Comparison of ENCODE assay signal across 8 mouse cellular contexts in genomic region chrX:23694588-23694987, GRCm38 (mm10). TPM values are rescaled to one million over a fixed set of nuclear protein-coding genes. Genes with fewer than 3 reads are reported as not detected.
DNase-seq lines count a peak whose midpoint lies in the region; ATAC-seq and TF ChIP-seq lines count a peak whose summit lies in the region.

No protein-coding gene starts in this region.

- peaks cover 12% of the 10 kb centered on the region for H3K27me3 ChIP-seq in megakaryocyte, embryonic 14.5 days (replicated peaks)
- no peaks in the 10 kb centered on the region for H3K27me3 ChIP-seq in intestine, postnatal 0 days (replicated peaks; ENCODE audit: control insufficient read depth, insufficient read depth, low read length)
- H3K27me3 ChIP-seq in stomach, embryonic 14.5 days (ENCODE audit: control insufficient read depth, insufficient read depth, low read length), result no peaks in the 10 kb centered on the region

- peaks cover 2% of the 10 kb centered on the region for H3K36me3 ChIP-seq in megakaryocyte, embryonic 14.5 days (replicated peaks; ENCODE audit: low read length)
- no peaks in the 10 kb centered on the region for H3K36me3 ChIP-seq in intestine, postnatal 0 days (ENCODE audit: control insufficient read depth, insufficient read depth)
- no peaks in the 10 kb centered on the region for H3K36me3 ChIP-seq in stomach, embryonic 14.5 days (ENCODE audit: control insufficient read depth, insufficient read depth, low read length)

- intact Hi-C loops in gastrocnemius, adult 2 months (cut with DNase I), result loop anchor here (10.0 kb wide), 1 partner anchor 70 kb away; no protein-coding TSS in a partner anchor
- intact Hi-C loops in gastrocnemius, postnatal 14 days (cut with DNase I; ENCODE audit: low total_unique reads), result no loop called here

- H3K4me3 ChIP-seq in gastrocnemius, adult 2 months, result peak overlapping the region; percentile 91
- peak overlapping the region; percentile 96 for H3K4me3 ChIP-seq in megakaryocyte, embryonic 14.5 days (replicated peaks)
- peak overlapping the region; percentile 54; the same call in 1 of the 2 replicates for H3K4me3 ChIP-seq in intestine, postnatal 0 days (ENCODE audit: low read depth, low read length)
- H3K4me3 ChIP-seq in stomach, embryonic 14.5 days (ENCODE audit: low read depth, low read length), result peak overlapping the region; percentile 50; the same call in 1 of the 2 replicates

- no peak overlapping the region for H3K9ac ChIP-seq in intestine, postnatal 0 days (ENCODE audit: low read depth, low read length)
- H3K9ac ChIP-seq in stomach, embryonic 14.5 days (replicated peaks; ENCODE audit: low read depth, low read length), result no peak overlapping the region

- no peak for ATAC-seq in megakaryocyte, adult 5-6 weeks (ENCODE audit: poor library complexity, severe bottlenecking)
- no peak for ATAC-seq in intestine, postnatal 0 days
- no peak for ATAC-seq in stomach, embryonic 14.5 days (ENCODE audit: insufficient number of reproducible peaks, insufficient read depth, low FRiP score, low read depth)

- peak overlapping the region; percentile 60 for H3K4me2 ChIP-seq in intestine, postnatal 0 days (replicated peaks; ENCODE audit: low read depth)
- H3K4me2 ChIP-seq in stomach, embryonic 14.5 days (replicated peaks; ENCODE audit: low read depth, low read length), result peak overlapping the region; percentile 43; the same call in 1 of the 2 replicates

- DNase-seq in gastrocnemius, adult 2 months, result no peak
- DNase-seq in gastrocnemius, postnatal 14 days, result no peak
- DNase-seq in right cerebral cortex, postnatal 36 days (ENCODE audit: low spot score in 2 of 2), result no peak
- DNase-seq in gastrocnemius, adult 18-20 months (ENCODE audit: low spot score), result no peak

- 52% methylated on average over 3 of the region's 3 CpGs for WGBS in intestine, postnatal 0 days
- 67% methylated on average over 3 of the region's 3 CpGs for WGBS in stomach, embryonic 14.5 days

- peaks cover 12% of the 10 kb centered on the region; the same call in 1 of the 2 replicates for H3K4me1 ChIP-seq in megakaryocyte, embryonic 14.5 days
- no peaks in the 10 kb centered on the region for H3K4me1 ChIP-seq in intestine, postnatal 0 days (replicated peaks; ENCODE audit: control insufficient read depth, insufficient read depth, low read length)
- H3K4me1 ChIP-seq in stomach, embryonic 14.5 days (ENCODE audit: control insufficient read depth, insufficient read depth, low read length), result no peaks in the 10 kb centered on the region

- H3K27ac ChIP-seq in gastrocnemius, adult 2 months, result peak overlapping the region; percentile 95
- H3K27ac ChIP-seq in intestine, postnatal 0 days (ENCODE audit: low read depth, low read length), result no peak overlapping the region
- H3K27ac ChIP-seq in stomach, embryonic 14.5 days (ENCODE audit: low read length), result no peak overlapping the region

- TF ChIP-seq CTCF in gastrocnemius, adult 2 months (IDR thresholded peaks at IDR 0.05), result no peak
- no peak for TF ChIP-seq CTCF in intestine, postnatal 0 days (IDR thresholded peaks at IDR 0.05; ENCODE audit: low read depth)

- no peaks in the 10 kb centered on the region for H3K9me3 ChIP-seq in megakaryocyte, embryonic 14.5 days
- no peaks in the 10 kb centered on the region for H3K9me3 ChIP-seq in intestine, postnatal 0 days (ENCODE audit: control insufficient read depth)
- no peaks in the 10 kb centered on the region for H3K9me3 ChIP-seq in stomach, embryonic 14.5 days (ENCODE audit: control insufficient read depth, low read depth, low read length)

RNA-seq across cellular contexts. Expression of gene Wdr44, which starts 1.7 kb away (rescaled TPM):
- total RNA-seq in gastrocnemius, adult 2 months (2021), result 10 to 100 TPM; 18.1 to 19.8 TPM
- total RNA-seq in gastrocnemius, postnatal 14 days (2021), result 10 to 100 TPM; 10.5 to 10.8 TPM
- 2.5 and 8.5 TPM in 2 replicates for polyA plus RNA-seq in megakaryocyte, embryonic 14.5 days (2012; ENCODE audit: insufficient read depth, low replicate concordance)
- 25.2 and 37.3 TPM in 2 replicates for total RNA-seq in megakaryocyte, adult 5-6 weeks (2015)
- 17.1 and 20.2 TPM in 2 replicates for total RNA-seq in megakaryocyte, adult 5-6 weeks (2017)
- 12.8 and 15.5 TPM in 2 replicates for polyA plus RNA-seq in intestine, postnatal 0 days (2015; fragmentation: Nextera tagmentation; extraction: Ambion mirVana)
- polyA plus RNA-seq in stomach, embryonic 14.5 days (2014; fragmentation: Nextera tagmentation; extraction: Ambion mirVana), result 8.6 and 9.7 TPM in 2 replicates
- 10 to 100 TPM; 17.4 to 17.9 TPM for total RNA-seq in gastrocnemius, adult 18-20 months (2021)
